Mouse (Mus musculus) MEL (cell line): ENCODE measurements at regions not wholly inside any gene's neighbourhood (a gene's known extent, or its start where the extent isn't known, plus 50 kb on each side); places are given as distances from the start of the nearest gene placed in this dataset.

Source experiments
- DNase-seq: peaks from one replicate; pipeline ENCODE4 v3.0.0; 2011; ENCODE audit warnings: low read depth, low spot score
- H3K27ac ChIP-seq: 2 replicates; pipeline ENCODE4 v1.5.1; 2012; ENCODE audit warnings: low read depth, mild to moderate bottlenecking, control low read depth, low read length, moderate library complexity; ENCODE audit not compliant: control insufficient read depth
- H3K27me3 ChIP-seq, 2 experiments: fragments of 150-350 bp in 1 of 2; sonication (generic) in 1 of 2; 2 replicates each; pipeline ENCODE4 v1.6.1; 2012; ENCODE audit warnings: low read length in 2 of 2, mild to moderate bottlenecking in 2 of 2, improper control_type of control experiment in 1 of 2, moderate library complexity in 1 of 2; ENCODE audit not compliant: insufficient read depth in 2 of 2, control insufficient read depth in 1 of 2
- H3K36me3 ChIP-seq, 2 experiments: 2 replicates each; pipeline ENCODE4 v1.6.1; 2012 to 2014; ENCODE audit warnings: low read length in 2 of 2, improper control_type of control experiment in 1 of 2, inconsistent platforms in 1 of 2, mild to moderate bottlenecking in 1 of 2; ENCODE audit not compliant: insufficient read depth in 2 of 2, control insufficient read depth in 1 of 2
- H3K4me1 ChIP-seq, 2 experiments: fragments of 150-350 bp in 1 of 2; sonication (generic) in 1 of 2; 2 replicates each; pipeline ENCODE4 v1.6.1; 2012; ENCODE audit warnings: low read length in 2 of 2, improper control_type of control experiment in 1 of 2, mild to moderate bottlenecking in 1 of 2; ENCODE audit not compliant: insufficient read depth in 2 of 2, control insufficient read depth in 1 of 2
- H3K4me3 ChIP-seq, 2 experiments: fragments of 150-350 bp in 1 of 2; sonication (generic) in 1 of 2; 2 replicates each; pipeline ENCODE4 v1.5.1; 2012; ENCODE audit warnings: low read depth in 2 of 2, low read length in 2 of 2, mild to moderate bottlenecking in 2 of 2, moderate library complexity in 2 of 2, control low read depth in 1 of 2, improper control_type of control experiment in 1 of 2; ENCODE audit not compliant: control insufficient read depth in 1 of 2, insufficient read depth in 1 of 2
- H3K79me2 ChIP-seq: 2 replicates; pipeline ENCODE4 v1.6.1; 2012; ENCODE audit warnings: mild to moderate bottlenecking, low read length, moderate library complexity; ENCODE audit not compliant: control insufficient read depth, poor library complexity, insufficient read depth
- H3K9ac ChIP-seq: 2 replicates; pipeline ENCODE4 v1.6.1; 2012; ENCODE audit warnings: low read depth, mild to moderate bottlenecking, control low read depth, low read length, moderate library complexity; ENCODE audit not compliant: control insufficient read depth, poor library complexity, severe bottlenecking
- H3K9me3 ChIP-seq: fragments of 150-350 bp; sonication (generic); replicated peaks from 2 replicates; pipeline ENCODE4 v1.6.1; 2012; ENCODE audit warnings: mild to moderate bottlenecking, low read length, improper control_type of control experiment, moderate library complexity; ENCODE audit not compliant: insufficient read depth
- BHLHE40 ChIP-seq: IDR thresholded peaks from 2 replicates; pipeline ENCODE4 v1.6.1; 2012; ENCODE audit warnings: low read depth, mild to moderate bottlenecking, inconsistent platforms, low read length, improper control_type of control experiment, borderline replicate concordance
- CHD1 ChIP-seq: IDR thresholded peaks from 2 replicates; pipeline ENCODE4 v1.6.1; 2012; ENCODE audit warnings: low read depth, mild to moderate bottlenecking, inconsistent platforms, low read length, improper control_type of control experiment
- CHD2 ChIP-seq: IDR thresholded peaks from 2 replicates; pipeline ENCODE4 v1.6.1; 2011; ENCODE audit warnings: low read length, improper control_type of control experiment
- CTCF ChIP-seq, 3 experiments: IDR thresholded peaks in 2 of 3; conservative IDR thresholded peaks in 1 of 3; 2 replicates each; pipeline ENCODE4 v1.5.1; 2011 to 2012; ENCODE audit warnings: low read length in 3 of 3, low read depth in 2 of 3, mild to moderate bottlenecking in 2 of 3, improper control_type of control experiment in 1 of 3, inconsistent platforms in 1 of 3, mixed read lengths in 1 of 3, moderate library complexity in 1 of 3; ENCODE audit not compliant: control insufficient read depth in 1 of 3, insufficient read depth in 1 of 3, poor library complexity in 1 of 3, severe bottlenecking in 1 of 3
- ELF1 ChIP-seq: IDR thresholded peaks from 2 replicates; pipeline ENCODE4 v1.6.1; 2014; ENCODE audit warnings: low read depth, mild to moderate bottlenecking, inconsistent platforms, low read length, improper control_type of control experiment, moderate library complexity
- GATA1 ChIP-seq: IDR thresholded peaks from 2 replicates; pipeline ENCODE4 v1.6.1; 2011; ENCODE audit warnings: low read depth, low read length, improper control_type of control experiment
- HCFC1 ChIP-seq: IDR thresholded peaks from 2 replicates; pipeline ENCODE4 v1.6.1; 2012; ENCODE audit warnings: low read depth, mild to moderate bottlenecking, inconsistent platforms, low read length, improper control_type of control experiment, moderate library complexity
- MAFK ChIP-seq: IDR thresholded peaks from 2 replicates; pipeline ENCODE4 v1.6.1; 2011; ENCODE audit warnings: low read depth, mild to moderate bottlenecking, low read length, improper control_type of control experiment, borderline replicate concordance
- MAX ChIP-seq: IDR thresholded peaks from 2 replicates; pipeline ENCODE4 v1.6.1; 2011; ENCODE audit warnings: low read length, improper control_type of control experiment
- MAZ ChIP-seq: IDR thresholded peaks from 2 replicates; pipeline ENCODE4 v1.6.1; 2012; ENCODE audit warnings: low read depth, mild to moderate bottlenecking, inconsistent platforms, low read length, improper control_type of control experiment
- MEF2A ChIP-seq: IDR thresholded peaks from 2 replicates; pipeline ENCODE4 v1.6.1; 2014; ENCODE audit warnings: low read depth, mild to moderate bottlenecking, inconsistent platforms, low read length, improper control_type of control experiment; ENCODE audit not compliant: poor library complexity, insufficient replicate concordance, severe bottlenecking; ENCODE audit errors: extremely low read depth
- MXI1 ChIP-seq: IDR thresholded peaks from 2 replicates; pipeline ENCODE4 v1.6.1; 2011; ENCODE audit warnings: mild to moderate bottlenecking, low read depth, low read length, improper control_type of control experiment
- NELFE ChIP-seq: IDR thresholded peaks from 2 replicates; pipeline ENCODE4 v1.6.1; 2011; ENCODE audit warnings: low read depth, low read length, improper control_type of control experiment
- POLR2AphosphoS5 ChIP-seq: IDR thresholded peaks from 2 replicates; pipeline ENCODE4 v1.6.1; 2012; ENCODE audit warnings: low read depth, borderline replicate concordance, mild to moderate bottlenecking, inconsistent platforms, low read length, moderate library complexity, mixed read lengths
- RAD21 ChIP-seq: IDR thresholded peaks from 2 replicates; pipeline ENCODE4 v1.6.1; 2011; ENCODE audit warnings: mild to moderate bottlenecking, low read depth, low read length, improper control_type of control experiment
- RCOR1 ChIP-seq: IDR thresholded peaks from 2 replicates; pipeline ENCODE4 v1.6.1; 2012; ENCODE audit warnings: low read depth, mild to moderate bottlenecking, inconsistent platforms, low read length, improper control_type of control experiment
- SIN3A ChIP-seq: IDR thresholded peaks from 2 replicates; pipeline ENCODE4 v1.6.1; 2012; ENCODE audit warnings: low read length, improper control_type of control experiment, inconsistent platforms
- TAL1 ChIP-seq: IDR thresholded peaks from 2 replicates; pipeline ENCODE4 v1.6.1; 2012; ENCODE audit warnings: mild to moderate bottlenecking, inconsistent platforms, low read length, moderate library complexity, mixed read lengths
- TCF12 ChIP-seq: IDR thresholded peaks from 2 replicates; pipeline ENCODE4 v1.6.1; 2014; ENCODE audit warnings: low read depth, mild to moderate bottlenecking, inconsistent platforms, low read length, improper control_type of control experiment, moderate library complexity
- USF2 ChIP-seq, 2 experiments: IDR thresholded peaks; 2 replicates each; pipeline ENCODE4 v1.6.1; 2011 to 2012; ENCODE audit warnings: improper control_type of control experiment in 2 of 2, low read length in 2 of 2, borderline replicate concordance in 1 of 2, inconsistent platforms in 1 of 2, low read depth in 1 of 2, mild to moderate bottlenecking in 1 of 2; ENCODE audit not compliant: insufficient read depth in 1 of 2
- ZC3H11A ChIP-seq: IDR thresholded peaks from 2 replicates; pipeline ENCODE4 v1.6.1; 2012; ENCODE audit warnings: low read depth, mild to moderate bottlenecking, inconsistent platforms, low read length, improper control_type of control experiment
- ZKSCAN1 ChIP-seq: IDR thresholded peaks from 2 replicates; pipeline ENCODE4 v1.6.1; 2012; ENCODE audit warnings: low read depth, mild to moderate bottlenecking, inconsistent platforms, low read length, improper control_type of control experiment, moderate library complexity
- ZNF384 ChIP-seq: IDR thresholded peaks from 2 replicates; pipeline ENCODE4 v1.6.1; 2012; ENCODE audit warnings: low read depth, mild to moderate bottlenecking, inconsistent platforms, low read length, improper control_type of control experiment

DNA sequence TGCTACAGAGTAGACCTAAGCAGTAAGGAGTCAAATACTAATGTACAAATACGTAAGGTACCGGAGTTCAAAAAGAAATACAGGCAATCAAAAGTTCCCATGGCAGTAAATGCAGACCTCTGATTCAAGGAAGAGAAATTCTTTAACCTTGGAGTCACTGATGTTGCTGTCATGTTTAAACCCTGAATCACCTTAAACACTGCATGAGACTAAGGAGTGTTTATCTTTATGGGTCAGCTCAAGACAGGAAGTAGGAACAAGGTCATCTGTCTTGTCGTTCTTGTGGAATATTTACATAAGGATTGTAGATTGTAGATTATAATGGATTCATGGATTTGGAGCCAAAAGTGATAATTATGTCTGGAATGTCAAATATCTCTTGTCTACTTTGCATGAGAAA is 1708.7 kb upstream of the Slc10a2 start:
- Histone ChIP-seq H3K27me3 (no peaks in the 10 kb centered on the region), H3K9me3 (no peaks in the 10 kb centered on the region), H3K4me3 (no peak overlapping the region), H3K4me1 (no peaks in the 10 kb centered on the region), H3K9ac (no peak overlapping the region), H3K79me2 (no peaks in the 10 kb centered on the region), H3K27ac (no peak overlapping the region), H3K36me3 (no peaks in the 10 kb centered on the region)
- no peak for DNase-seq
- no peak for TF ChIP-seq MXI1
- TF ChIP-seq TAL1 = no peak
- no peak for TF ChIP-seq MEF2A
- TF ChIP-seq USF2 (IDR thresholded peaks at IDR 0.05; ENCODE audit: borderline replicate concordance in 1 of 2, insufficient read depth in 1 of 2, low read depth in 1 of 2, low read length in 2 of 2) = no peak
- no peak for TF ChIP-seq ELF1
- no peak for TF ChIP-seq CTCF (IDR thresholded peaks at IDR 0.05 in 2 of 3, conservative IDR thresholded peaks at IDR 0.05 in 1 of 3; ENCODE audit: control insufficient read depth in 1 of 3, insufficient read depth in 1 of 3, low read depth in 2 of 3, low read length in 3 of 3, poor library complexity in 1 of 3, severe bottlenecking in 1 of 3)
- TF ChIP-seq ZNF384 = no peak
- TF ChIP-seq TCF12 = no peak
- no peak for TF ChIP-seq RAD21
- no peak for TF ChIP-seq SIN3A
- TF ChIP-seq NELFE = no peak
- no peak for TF ChIP-seq MAFK
- no peak for TF ChIP-seq BHLHE40
- no peak for TF ChIP-seq RCOR1
- no peak for TF ChIP-seq CHD1

DNA sequence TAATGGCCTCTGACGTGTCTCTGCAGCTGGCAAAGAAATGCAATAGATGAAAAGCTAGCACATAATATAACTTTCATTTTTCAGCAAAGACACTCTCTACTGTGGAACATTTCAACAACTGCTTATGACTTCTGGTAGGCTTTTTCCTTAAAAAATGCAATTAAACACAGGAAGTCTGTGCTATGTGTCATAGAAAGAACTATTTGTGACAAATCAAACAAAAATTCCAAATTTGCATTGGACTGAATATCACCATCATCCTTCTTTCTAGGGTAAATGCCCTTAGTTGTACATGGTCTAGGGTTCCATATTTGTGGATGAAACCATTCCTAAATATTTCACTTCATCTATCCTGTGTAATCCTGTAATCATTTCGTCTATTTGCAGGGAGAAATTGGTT is 1702.0 kb upstream of the Slc10a2 start:
- TF ChIP-seq ZKSCAN1 = no peak
- no peak for TF ChIP-seq MAZ
- TF ChIP-seq GATA1 = no peak
- no peak for TF ChIP-seq ZC3H11A
- no peak for TF ChIP-seq MAX
- no peak for TF ChIP-seq CHD2
- TF ChIP-seq HCFC1 = no peak
- no peak for TF ChIP-seq POLR2AphosphoS5
- TF ChIP-seq MXI1 = no peak
- TF ChIP-seq RCOR1 = no peak
- no peak for TF ChIP-seq ZNF384
- H3K9ac ChIP-seq = no peak overlapping the region
- no peaks in the 10 kb centered on the region for H3K27me3 ChIP-seq
- no peaks in the 10 kb centered on the region for H3K36me3 ChIP-seq
- no peaks in the 10 kb centered on the region for H3K4me1 ChIP-seq
- no peak overlapping the region for H3K4me3 ChIP-seq
- H3K79me2 ChIP-seq = no peaks in the 10 kb centered on the region
- no peaks in the 10 kb centered on the region for H3K9me3 ChIP-seq
- DNase-seq = no peak
- H3K27ac ChIP-seq = no peak overlapping the region
